Mouse (Mus musculus) lung, embryonic 14.5 days (tissue): ENCODE measurements around the gene Fmo1. TPM values are rescaled to one million over a fixed set of nuclear protein-coding genes. Genes with fewer than 3 reads are reported as not detected.

Source experiments
- ATAC-seq: fragments of 200-750 bp; cut with Nextera tagmentation; 2 replicates; pipeline ENCODE4 v1.8.0; 2017; ENCODE audit warnings: mild to moderate bottlenecking, moderate TSS enrichment, moderate library complexity; ENCODE audit not compliant: insufficient read depth
- DNase-seq: peaks from one replicate; pipeline ENCODE4 v3.0.0-alpha.2; 2015
- H3K27ac ChIP-seq: fragments of 300-500 bp; sonication (generic); 2 replicates; pipeline ENCODE4 v1.5.1; 2014; ENCODE audit warnings: low read depth, mild to moderate bottlenecking, moderate library complexity
- H3K27me3 ChIP-seq: fragments of 300-500 bp; sonication (generic); 2 replicates; pipeline ENCODE4 v1.6.1; 2014; ENCODE audit warnings: low read length, control low read depth; ENCODE audit not compliant: insufficient read depth
- H3K36me3 ChIP-seq: fragments of 300-500 bp; sonication (generic); 2 replicates; pipeline ENCODE4 v1.6.1; 2014; ENCODE audit warnings: control low read depth; ENCODE audit not compliant: insufficient read depth
- H3K4me1 ChIP-seq: fragments of 300-500 bp; sonication (generic); 2 replicates; pipeline ENCODE4 v1.6.1; 2014; ENCODE audit warnings: antibody characterized with exemption, control low read depth; ENCODE audit not compliant: insufficient read depth
- H3K4me2 ChIP-seq: fragments of 300-500 bp; sonication (generic); 2 replicates; pipeline ENCODE4 v1.6.1; 2014; ENCODE audit warnings: mild to moderate bottlenecking
- H3K4me3 ChIP-seq: fragments of 300-500 bp; sonication (generic); 2 replicates; pipeline ENCODE4 v1.5.1; 2014; ENCODE audit warnings: low read depth, low read length
- H3K9ac ChIP-seq: fragments of 300-500 bp; sonication (generic); 2 replicates; pipeline ENCODE4 v1.6.1; 2014
- H3K9me3 ChIP-seq: fragments of 300-500 bp; sonication (generic); 2 replicates; pipeline ENCODE4 v1.6.1; 2016; ENCODE audit warnings: low read depth, low read length, control low read depth
- CTCF ChIP-seq: IDR thresholded peaks from 2 replicates; pipeline ENCODE4 v1.5.1; 2016; ENCODE audit warnings: antibody characterized with exemption, low read depth
- WGBS: fragments of 180-500 bp; shearing (Covaris S2); extraction: QIAGEN DNeasy Blood & Tissue Kit; methylation state at CpG from one replicate; pipeline ENCODE4 v1.1.7; 2014; 5-methylcytosine and 5-hydroxymethylcytosine counted together
- polyA plus RNA-seq: library from polyadenylated mRNA; unstranded; fragments of >200 nt; fragmentation: Nextera tagmentation; extraction: Ambion mirVana; gene quantifications from 2 replicates; pipeline ENCODE4 v1.2.1, GENCODE M21; 2014

Fmo1 gene
- polyA plus RNA-seq, 1 experiment from 2014 or later: 3.4 TPM

DNA sequence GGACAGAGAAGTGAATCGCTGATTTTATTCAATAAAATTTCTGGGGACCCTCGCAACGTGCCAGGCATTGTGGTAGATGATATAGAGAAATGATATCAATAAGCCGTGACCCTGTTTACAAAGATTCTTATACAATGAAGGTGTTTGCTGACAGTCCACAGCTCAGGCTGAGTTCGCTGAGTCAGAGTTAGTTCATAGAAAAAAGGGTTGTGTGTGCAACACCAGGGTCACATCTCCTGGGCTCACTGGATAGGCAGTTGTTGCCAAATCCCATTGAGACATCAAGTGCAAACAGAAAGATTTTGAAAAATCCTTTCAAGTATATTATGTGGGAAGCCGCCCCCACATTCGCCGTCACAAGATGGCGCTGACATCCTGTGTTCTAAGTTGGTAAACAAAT lies 26.2 kb downstream of the Fmo1 start:
- no peaks in the 10 kb centered on the region for H3K4me1 ChIP-seq
- no peak overlapping the region for H3K4me3 ChIP-seq
- no peak overlapping the region for H3K9ac ChIP-seq
- H3K4me2 ChIP-seq: no peak overlapping the region
- no peaks in the 10 kb centered on the region for H3K27me3 ChIP-seq
- 0 out of 2 replicates have a peak, but pooled peaks cover 3% of the 10 kb centered on the region for H3K9me3 ChIP-seq
- H3K27ac ChIP-seq: no peak overlapping the region
- ATAC-seq: no peak
- TF ChIP-seq CTCF: no peak
- no peak for DNase-seq
- 85% methylated on average over 9 of the region's 9 CpGs for WGBS
- H3K36me3 ChIP-seq: no peaks in the 10 kb centered on the region

DNA sequence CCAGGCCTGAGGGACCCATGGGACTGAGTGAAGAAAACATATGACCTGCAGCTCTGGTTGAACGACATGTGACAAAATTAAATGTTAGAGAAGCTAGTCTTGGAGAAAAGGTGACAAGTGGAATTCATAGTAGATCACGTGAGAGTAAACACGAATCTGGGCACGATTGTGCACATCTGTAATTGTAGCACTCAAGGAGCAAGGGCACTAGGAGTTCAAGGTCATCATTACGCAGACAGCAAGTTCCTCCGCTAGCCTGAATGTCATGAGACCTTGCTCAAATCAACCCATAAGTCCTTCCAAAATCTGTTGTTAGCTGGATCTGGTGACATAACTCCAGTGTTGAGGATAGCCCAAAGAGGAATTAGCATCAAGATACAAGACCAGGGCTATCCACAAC lies 27.4 kb downstream of the Fmo1 start:
- H3K9me3 ChIP-seq: 0 out of 2 replicates have a peak, but pooled peaks cover 3% of the 10 kb centered on the region
- no peak overlapping the region for H3K4me2 ChIP-seq
- H3K4me3 ChIP-seq: no peak overlapping the region
- no peaks in the 10 kb centered on the region for H3K4me1 ChIP-seq
- 86% methylated on average over 6 of the region's 6 CpGs for WGBS
- H3K36me3 ChIP-seq: no peaks in the 10 kb centered on the region
- DNase-seq (no peak), ATAC-seq (no peak)
- TF ChIP-seq CTCF: no peak
- H3K27me3 ChIP-seq: no peaks in the 10 kb centered on the region
- H3K9ac ChIP-seq: no peak overlapping the region
- H3K27ac ChIP-seq: no peak overlapping the region

DNA sequence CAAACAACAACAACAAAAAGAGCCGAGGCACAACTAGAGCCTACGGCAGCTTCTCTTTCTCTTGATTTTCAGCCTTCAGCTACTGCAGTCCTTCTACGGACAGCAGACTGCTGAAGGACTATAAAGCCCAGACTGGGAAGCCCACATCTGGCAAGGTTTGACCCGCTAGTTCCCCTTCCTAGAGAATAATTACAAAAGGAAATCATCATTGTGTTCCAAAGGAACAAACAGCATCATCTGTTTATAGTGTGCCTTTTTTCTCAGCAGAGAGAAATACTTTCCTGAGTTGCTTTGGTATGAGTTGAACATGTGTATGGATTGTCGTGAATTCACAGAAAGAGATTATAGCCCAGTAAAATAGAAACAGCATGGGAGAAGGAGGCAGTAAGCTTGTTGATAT lies 32.1 kb downstream of the Fmo1 start:
- 78% methylated on average over 5 of the region's 5 CpGs for WGBS
- no peak for TF ChIP-seq CTCF
- H3K36me3 ChIP-seq: no peaks in the 10 kb centered on the region

DNA sequence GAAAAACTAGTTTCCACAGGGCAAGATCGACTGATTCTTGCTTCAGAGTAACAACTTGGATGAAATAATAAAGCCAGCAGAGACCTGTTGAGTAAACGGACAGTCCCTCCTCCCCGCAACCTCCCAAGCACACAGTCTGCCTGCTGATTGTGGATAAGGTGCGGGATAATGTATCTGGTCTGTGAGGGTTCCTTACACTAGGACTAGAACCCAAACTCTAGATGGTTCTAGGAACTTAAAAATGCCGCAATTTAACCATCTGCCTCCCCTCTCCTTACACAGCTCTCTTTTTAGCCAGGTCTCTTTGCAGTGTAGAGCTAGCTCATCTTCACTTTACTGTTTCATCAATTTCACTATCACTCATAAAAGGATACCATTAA lies 33.8 kb downstream of the Fmo1 start:
- ATAC-seq: no peak

More for the DNA sequence above, 32.1 kb downstream of the Fmo1 start:
- H3K4me2 ChIP-seq: no peak overlapping the region
- no peaks in the 10 kb centered on the region for H3K9me3 ChIP-seq
- ATAC-seq (no peak), DNase-seq (no peak)
- no peaks in the 10 kb centered on the region for H3K4me1 ChIP-seq
- no peak overlapping the region for H3K4me3 ChIP-seq
- no peak overlapping the region for H3K9ac ChIP-seq
- H3K27ac ChIP-seq: no peak overlapping the region
- H3K27me3 ChIP-seq: no peaks in the 10 kb centered on the region

DNA sequence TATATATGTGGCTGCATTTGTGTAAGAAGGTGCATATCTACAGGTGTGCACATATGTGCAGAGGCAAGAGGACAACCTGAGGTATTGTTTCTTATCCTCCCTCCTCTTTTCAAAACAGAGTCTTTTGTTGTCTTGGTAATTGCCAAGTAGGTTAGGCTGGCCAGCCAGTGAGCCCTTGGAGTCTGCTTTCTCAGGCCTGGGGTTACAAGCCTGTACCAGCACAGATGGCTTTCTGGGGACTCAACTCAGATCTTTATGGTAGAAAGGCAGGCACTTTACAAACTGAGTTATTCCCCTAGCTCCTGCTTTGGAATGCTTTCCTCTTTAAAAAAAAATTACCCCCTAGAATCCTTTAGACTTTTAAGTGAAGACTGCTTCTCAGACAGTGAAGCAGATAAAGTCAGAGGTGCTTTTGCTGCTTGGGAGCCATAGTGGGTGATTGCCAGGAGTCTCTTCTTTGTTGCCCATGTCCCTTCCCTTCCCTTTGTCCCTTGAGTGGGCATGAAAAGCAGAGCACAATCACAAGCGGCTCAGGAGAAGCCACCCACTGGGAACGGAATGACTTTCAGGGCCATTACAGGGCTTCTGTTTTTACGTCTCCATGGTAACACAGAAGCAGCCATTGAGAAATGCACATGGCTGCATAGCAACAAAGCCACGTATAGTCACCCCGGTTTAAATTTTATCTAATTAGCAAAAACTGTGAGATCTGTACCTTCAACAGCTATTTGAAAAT lies 34.4 kb downstream of the Fmo1 start:
- H3K27me3 ChIP-seq: no peaks in the 10 kb centered on the region
- no peaks in the 10 kb centered on the region for H3K36me3 ChIP-seq
- TF ChIP-seq CTCF: no peak
- ATAC-seq (peak; percentile 63; the same call in 1 of the 2 replicates), DNase-seq (peak; percentile 21)
- no peaks in the 10 kb centered on the region for H3K4me1 ChIP-seq
- H3K4me3 ChIP-seq: no peak overlapping the region
- no peak overlapping the region for H3K27ac ChIP-seq
- H3K9me3 ChIP-seq: no peaks in the 10 kb centered on the region
- no peak overlapping the region for H3K4me2 ChIP-seq
- WGBS: 15% methylated on average over 5 of the region's 5 CpGs
- H3K9ac ChIP-seq: no peak overlapping the region

More for the DNA sequence above, 33.8 kb downstream of the Fmo1 start:
- 58% methylated on average over 5 of the region's 5 CpGs for WGBS
- Histone ChIP-seq H3K4me3 (no peak overlapping the region), H3K27ac (no peak overlapping the region), H3K36me3 (no peaks in the 10 kb centered on the region), H3K9ac (no peak overlapping the region), H3K27me3 (no peaks in the 10 kb centered on the region), H3K4me1 (no peaks in the 10 kb centered on the region), H3K9me3 (no peaks in the 10 kb centered on the region), H3K4me2 (no peak overlapping the region)
- no peak for TF ChIP-seq CTCF
- no peak for DNase-seq

DNA sequence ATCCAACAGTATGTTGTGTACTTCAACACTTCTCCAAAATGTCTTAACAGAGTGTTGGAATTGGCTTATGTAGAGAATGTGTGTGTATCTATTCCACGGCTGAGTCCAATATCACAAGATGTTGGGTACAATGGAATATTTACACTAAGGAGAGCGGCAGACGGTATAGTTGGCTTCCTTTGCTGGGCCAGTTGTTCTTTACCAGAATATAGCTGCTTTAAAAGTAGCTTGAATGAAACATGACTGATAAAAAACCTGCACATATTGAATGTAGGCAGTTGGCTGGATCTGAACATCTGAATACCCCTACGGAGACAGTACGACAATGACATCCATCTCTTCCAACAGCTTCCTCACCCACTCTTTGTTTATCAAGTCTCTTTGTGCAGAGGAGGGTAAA lies 47.1 kb downstream of the Fmo1 start:
- Histone ChIP-seq H3K4me3 (no peak overlapping the region), H3K27me3 (no peaks in the 10 kb centered on the region), H3K36me3 (no peaks in the 10 kb centered on the region), H3K4me1 (no peaks in the 10 kb centered on the region), H3K4me2 (no peak overlapping the region), H3K9ac (no peak overlapping the region), H3K27ac (no peak overlapping the region), H3K9me3 (no peaks in the 10 kb centered on the region)
- WGBS: 76% methylated on average over 5 of the region's 5 CpGs
- ATAC-seq (no peak), DNase-seq (no peak)
- TF ChIP-seq CTCF: no peak

DNA sequence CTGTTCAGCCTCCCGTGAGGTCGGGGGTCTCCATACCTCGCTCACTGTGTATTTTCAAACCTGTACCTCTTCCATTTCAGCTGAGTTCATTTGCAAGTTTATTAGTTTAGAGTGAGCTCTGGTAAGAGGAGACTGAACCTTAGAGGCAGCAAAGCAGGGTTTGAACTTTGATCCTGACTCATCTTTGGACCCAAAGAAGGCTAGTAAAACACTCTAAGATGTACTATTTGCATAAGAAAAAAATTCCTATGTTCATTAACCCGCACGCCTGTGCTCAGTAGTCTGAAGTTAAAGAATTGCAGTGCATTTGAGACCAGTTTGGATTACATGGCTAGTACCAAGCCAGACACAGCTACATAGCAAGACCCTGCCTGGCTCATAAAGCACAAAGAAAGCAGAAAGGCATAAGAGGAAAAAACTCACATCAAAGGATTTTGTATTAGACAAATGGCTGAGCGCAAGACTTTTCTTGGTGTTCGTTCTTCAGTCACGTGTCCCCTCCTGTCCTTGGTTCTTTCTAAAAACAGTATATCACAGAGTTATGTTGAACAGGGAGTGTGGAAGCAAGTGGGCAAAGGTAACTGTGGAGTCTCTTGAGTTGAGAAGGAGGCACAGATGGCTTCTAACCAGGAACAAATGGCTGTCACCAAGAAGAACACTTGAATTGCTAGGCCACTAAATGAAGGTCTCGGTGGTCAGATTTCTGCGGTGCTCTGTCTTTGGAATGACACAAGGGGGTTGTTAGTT lies 50.9 kb downstream of the Fmo1 start:
- H3K4me3 ChIP-seq: no peak overlapping the region
- no peak for DNase-seq
- WGBS: 71% methylated on average over 10 of the region's 10 CpGs
- no peak overlapping the region for H3K9ac ChIP-seq
- no peaks in the 10 kb centered on the region for H3K36me3 ChIP-seq
- no peak overlapping the region for H3K4me2 ChIP-seq
- ATAC-seq: no peak
- H3K4me1 ChIP-seq: no peaks in the 10 kb centered on the region
- no peaks in the 10 kb centered on the region for H3K27me3 ChIP-seq
- H3K9me3 ChIP-seq: no peaks in the 10 kb centered on the region
- no peak overlapping the region for H3K27ac ChIP-seq
- no peak for TF ChIP-seq CTCF
